Mouse (Mus musculus): ENCODE results near the gene Olfr902. TPM values are rescaled to one million over a fixed set of nuclear protein-coding genes. Genes with fewer than 3 reads are reported as not detected.
"Not testable (repeated sequence)": the region's sequence is repeated elsewhere in the genome, so short reads cannot be mapped to it uniquely, and the experiment has no call there.

Olfr902 gene
- total RNA-seq (2018; cell fraction: chromatin; rRNA removed), result not detected
- total RNA-seq (2018; cell fraction: cytosol; rRNA removed), result not detected
- total RNA-seq (2018; cell fraction: nucleus; rRNA removed), result not detected
- polyA plus RNA-seq (2018), result not detected in 3 replicates

DNA sequence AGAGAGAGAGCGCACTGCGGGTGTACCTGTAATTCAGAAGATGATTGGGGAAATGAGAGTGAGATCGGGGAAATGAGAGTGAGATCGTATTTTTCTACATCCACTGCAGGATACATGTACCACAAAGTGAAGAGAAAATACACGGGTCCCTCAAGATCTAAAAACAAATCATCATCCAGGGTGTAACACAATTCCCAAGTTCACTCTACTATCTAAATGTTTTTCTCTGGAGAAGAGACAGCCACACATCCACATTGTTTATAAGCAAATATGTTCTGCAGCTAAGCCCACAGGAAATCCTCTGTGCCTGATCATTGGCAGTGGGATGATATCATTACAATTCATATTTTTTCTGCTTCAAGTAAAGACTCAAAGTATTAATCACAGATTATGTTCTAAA lies at the start of gene Olfr902:
Olfr902 (plus strand) TSS at position 301 of the 400 bp plus-strand sequence.
- Histone ChIP-seq H3K4me3 (ENCODE audit: inconsistent target) (no peak within 1 kb of the TSS), H3K27ac (no peak within 1 kb of the TSS), H3K79me2 (ENCODE audit: inconsistent target) (no peaks in the 10 kb centered on the region), H3K36me3 (ENCODE audit: inconsistent target) (no peaks in the 10 kb centered on the region)
- WGBS (ENCODE audit: missing documents), result 87% methylated on average over 5 of the region's 5 CpGs

DNA sequence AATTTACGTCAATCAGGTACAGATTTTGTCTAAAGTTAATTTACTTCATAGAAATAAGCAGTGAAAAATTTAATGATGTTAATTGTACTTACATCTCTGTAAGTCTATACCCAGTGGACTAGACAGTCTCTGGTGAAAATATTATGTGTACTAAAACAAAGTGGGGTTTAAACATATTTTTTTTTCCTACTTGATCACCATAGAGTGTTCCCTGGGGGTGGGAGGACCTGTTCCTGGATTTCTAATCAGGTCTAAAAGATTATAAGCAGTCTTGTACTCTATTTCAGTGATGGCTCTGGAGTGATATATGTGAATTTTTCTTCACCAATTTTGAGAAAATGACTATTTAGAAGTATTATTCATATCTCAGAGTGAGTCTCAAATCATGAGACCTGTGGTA lies 46.1 kb upstream of the Olfr902 start, which contains the start of gene Olfr147:
Olfr147 (plus strand) TSS at position 301 of the 400 bp plus-strand sequence.
- H3K36me3 ChIP-seq (ENCODE audit: inconsistent target), result no peaks in the 10 kb centered on the region
- WGBS (ENCODE audit: missing documents), result 100% methylated on average over 1 of the region's 1 CpGs
- H3K27ac ChIP-seq, result no peak within 1 kb of the TSS
- no peak within 1 kb of the TSS for H3K4me3 ChIP-seq (ENCODE audit: inconsistent target)
- H3K79me2 ChIP-seq (ENCODE audit: inconsistent target), result no peaks in the 10 kb centered on the region

DNA sequence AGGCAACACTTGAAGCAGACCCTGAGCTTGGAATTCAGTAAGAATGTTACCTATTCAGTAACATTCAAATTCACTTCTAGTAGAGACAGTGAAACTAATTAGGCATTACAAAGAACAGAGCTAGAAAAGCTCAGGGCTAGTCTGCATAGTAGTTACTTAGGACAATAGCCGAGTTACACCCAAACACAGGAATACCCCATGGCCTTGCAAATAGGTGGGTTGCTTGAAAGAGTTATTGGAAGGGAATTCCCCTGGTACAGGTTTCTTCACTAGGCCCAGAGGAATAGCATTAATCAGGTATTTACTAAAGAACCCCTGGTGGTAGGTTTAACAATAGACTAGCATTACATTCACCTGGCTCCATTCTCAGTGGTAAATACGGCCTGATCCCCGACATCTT lies 40.0 kb upstream of the Olfr902 start:
- H3K36me3 ChIP-seq (ENCODE audit: inconsistent target); H3K79me2 ChIP-seq (ENCODE audit: inconsistent target); H3K27ac ChIP-seq; H3K4me3 ChIP-seq (ENCODE audit: inconsistent target): not testable (repeated sequence)
- 91% methylated on average over 3 of the region's 3 CpGs for WGBS (ENCODE audit: missing documents)

DNA sequence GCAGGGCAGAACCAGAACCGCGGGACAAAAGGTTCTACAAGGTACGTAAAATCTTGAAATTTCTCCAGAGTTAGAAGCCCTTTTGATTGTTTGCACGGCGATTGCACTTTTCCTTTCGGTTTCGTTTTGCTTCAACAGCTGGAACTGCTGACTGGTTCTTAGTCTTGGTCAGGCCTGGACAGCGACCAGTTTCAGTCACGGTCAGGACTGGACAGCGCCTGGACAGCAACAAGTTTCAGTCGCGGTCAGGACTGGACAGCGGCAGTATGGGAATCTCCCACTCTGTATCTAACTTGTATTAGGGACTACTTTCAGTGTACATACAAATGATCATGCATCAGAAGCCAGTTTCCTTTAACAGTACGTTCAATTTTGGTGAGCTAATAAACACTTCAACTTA lies 34.0 kb upstream of the Olfr902 start:
- H3K36me3 ChIP-seq (ENCODE audit: inconsistent target); H3K79me2 ChIP-seq (ENCODE audit: inconsistent target); H3K4me3 ChIP-seq (ENCODE audit: inconsistent target); H3K27ac ChIP-seq: not testable (repeated sequence)
- WGBS (ENCODE audit: missing documents), result 94% methylated on average over 14 of the region's 14 CpGs

DNA sequence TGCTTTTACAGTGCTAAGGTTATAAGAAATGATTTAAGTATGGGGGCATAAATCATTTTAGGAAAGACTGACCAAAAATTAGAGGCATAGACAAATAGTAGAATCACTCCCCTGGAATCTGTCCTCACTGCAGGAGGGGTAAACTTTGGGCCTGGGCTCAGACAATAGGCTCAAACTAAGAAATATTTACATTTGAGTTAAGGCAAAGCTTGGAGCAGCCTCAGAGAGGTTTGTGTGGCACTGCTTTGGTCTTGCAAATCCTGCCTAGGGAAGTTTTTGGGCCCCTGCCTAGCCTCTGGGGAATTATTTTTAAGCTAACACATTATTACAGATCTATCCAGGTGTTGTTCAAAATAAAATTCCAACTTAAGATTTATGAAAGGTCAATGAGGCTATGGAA lies 23.7 kb upstream of the Olfr902 start:
- H3K4me3 ChIP-seq (ENCODE audit: inconsistent target), result no peak overlapping the region
- no peaks in the 10 kb centered on the region for H3K79me2 ChIP-seq (ENCODE audit: inconsistent target)
- H3K27ac ChIP-seq, result no peak overlapping the region
- no peaks in the 10 kb centered on the region for H3K36me3 ChIP-seq (ENCODE audit: inconsistent target)

DNA sequence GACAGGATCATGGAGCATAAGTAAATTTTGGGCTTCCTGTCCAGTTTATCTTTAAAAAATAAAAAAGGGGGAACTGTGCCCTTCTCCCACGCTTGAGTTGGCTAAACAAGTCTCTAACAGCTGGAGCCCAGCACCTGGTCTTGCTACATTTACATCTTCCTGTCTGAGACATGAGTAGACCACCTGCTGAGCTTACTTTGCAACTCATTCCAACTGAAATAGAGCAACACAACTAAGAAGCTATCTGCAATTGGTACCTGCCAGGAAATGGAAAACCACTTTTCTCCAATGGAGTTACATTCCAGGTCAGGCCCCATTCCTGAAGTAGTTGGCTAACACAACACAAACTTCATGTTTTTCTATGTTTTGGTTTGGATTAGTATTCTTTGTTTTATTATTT lies 20.4 kb upstream of the Olfr902 start:
- Histone ChIP-seq H3K4me3 (ENCODE audit: inconsistent target) (no peak overlapping the region), H3K79me2 (ENCODE audit: inconsistent target) (no peaks in the 10 kb centered on the region), H3K27ac (no peak overlapping the region), H3K36me3 (ENCODE audit: inconsistent target) (no peaks in the 10 kb centered on the region)
- 44% methylated on average over 1 of the region's 1 CpGs for WGBS (ENCODE audit: missing documents)

DNA sequence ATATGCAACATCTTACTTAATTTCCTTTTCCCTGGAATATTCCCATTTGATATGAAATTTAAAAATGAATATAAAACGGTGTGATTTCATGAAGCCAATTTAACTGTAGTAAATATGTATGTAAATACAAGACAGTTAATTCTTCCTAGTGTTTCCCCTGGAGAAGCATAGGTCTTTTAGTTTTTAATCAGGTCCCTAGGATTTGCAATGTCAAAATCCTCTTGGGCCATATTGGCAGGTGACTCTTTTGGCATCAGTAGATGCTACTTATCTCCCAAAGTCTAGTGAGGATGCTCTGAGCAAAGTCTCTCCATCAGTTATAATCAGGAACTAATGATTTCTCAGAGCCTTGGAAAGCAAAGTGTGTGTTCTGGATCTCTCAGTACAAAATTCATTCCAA lies 18.3 kb upstream of the Olfr902 start, which contains the start of gene Olfr901:
Olfr901 (plus strand) TSS at position 301 of the 400 bp plus-strand sequence.
- WGBS (ENCODE audit: missing documents), result 82% methylated on average over 1 of the region's 1 CpGs
- H3K79me2 ChIP-seq (ENCODE audit: inconsistent target), result no peaks in the 10 kb centered on the region
- H3K4me3 ChIP-seq (ENCODE audit: inconsistent target), result no peak within 1 kb of the TSS
- H3K27ac ChIP-seq, result no peak within 1 kb of the TSS
- no peaks in the 10 kb centered on the region for H3K36me3 ChIP-seq (ENCODE audit: inconsistent target)

DNA sequence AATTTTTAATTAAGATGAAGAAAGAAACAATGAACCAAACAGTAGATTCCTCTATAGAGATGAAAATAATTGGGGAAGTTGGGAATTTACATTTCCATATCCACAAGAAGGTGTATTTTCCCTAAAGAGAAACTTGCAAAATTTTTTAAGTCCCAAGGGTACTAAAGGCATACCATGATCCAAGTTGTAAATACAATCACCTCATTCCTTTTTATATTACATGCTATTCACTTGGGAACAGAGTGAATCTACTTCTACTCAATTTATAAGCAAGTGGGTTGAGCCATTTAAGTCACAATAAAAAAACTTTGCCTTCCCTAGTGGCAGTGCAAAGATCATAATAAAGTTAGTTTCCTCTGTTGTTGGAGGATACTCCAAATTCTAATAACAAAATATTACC lies 15.4 kb downstream of the Olfr902 start, which contains the start of gene Olfr904:
Olfr904 (plus strand) TSS at position 301 of the 400 bp plus-strand sequence.
- Histone ChIP-seq H3K79me2 (ENCODE audit: inconsistent target) (no peaks in the 10 kb centered on the region), H3K36me3 (ENCODE audit: inconsistent target) (no peaks in the 10 kb centered on the region)

DNA sequence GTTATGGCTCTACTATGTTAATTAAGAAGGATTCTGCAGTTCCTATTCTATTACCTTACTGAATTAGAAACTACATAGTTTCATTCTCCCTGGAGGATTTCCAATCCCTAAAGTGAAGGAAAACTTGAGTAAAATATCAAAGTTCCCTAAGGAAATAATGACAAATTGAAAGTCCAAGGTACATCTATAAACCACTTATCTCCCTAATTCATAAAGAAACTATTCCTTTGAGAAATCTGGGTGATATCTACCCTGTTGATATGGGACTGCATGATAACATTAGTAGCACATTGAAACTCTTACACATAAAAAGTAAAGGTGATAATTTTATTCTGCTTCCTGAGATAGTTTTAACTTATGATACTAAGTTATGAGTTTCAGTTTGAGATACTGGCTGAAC lies 23.4 kb downstream of the Olfr902 start, which contains the start of gene Olfr905:
Olfr905 (plus strand) TSS at position 301 of the 400 bp plus-strand sequence.
- Histone ChIP-seq H3K79me2 (ENCODE audit: inconsistent target) (no peaks in the 10 kb centered on the region), H3K36me3 (ENCODE audit: inconsistent target) (no peaks in the 10 kb centered on the region), H3K4me3 (ENCODE audit: inconsistent target) (no peak within 1 kb of the TSS), H3K27ac (no peak within 1 kb of the TSS)

More for the DNA sequence above, 15.4 kb downstream of the Olfr902 start, which contains the start of gene Olfr904:
- Histone ChIP-seq H3K4me3 (ENCODE audit: inconsistent target) (no peak within 1 kb of the TSS), H3K27ac (no peak within 1 kb of the TSS)

DNA sequence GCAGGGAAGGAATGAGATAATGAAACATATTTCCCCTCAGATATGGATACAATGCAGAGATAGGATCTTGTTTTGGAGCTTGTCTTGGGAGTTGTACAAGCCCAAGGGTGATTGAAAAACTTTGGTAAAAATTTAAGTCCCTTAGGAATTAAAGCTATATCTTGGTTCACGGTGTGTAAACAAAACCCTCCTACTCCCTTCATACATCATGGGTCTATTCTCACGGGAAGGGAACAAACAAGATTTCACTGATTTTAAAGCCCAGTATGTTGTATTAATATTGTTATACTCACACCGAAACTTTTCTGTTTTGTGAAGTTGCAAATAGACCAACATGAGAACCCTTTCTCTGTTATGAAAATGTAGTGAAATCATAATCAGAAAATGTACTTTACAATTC lies 39.3 kb downstream of the Olfr902 start, which contains the start of gene Olfr906:
Olfr906 (plus strand) TSS at position 301 of the 400 bp plus-strand sequence.
- Histone ChIP-seq H3K36me3 (ENCODE audit: inconsistent target) (no peaks in the 10 kb centered on the region), H3K27ac (no peak within 1 kb of the TSS), H3K4me3 (ENCODE audit: inconsistent target) (no peak within 1 kb of the TSS), H3K79me2 (ENCODE audit: inconsistent target) (no peaks in the 10 kb centered on the region)
- WGBS (ENCODE audit: missing documents), result 72% methylated on average over 3 of the region's 3 CpGs

DNA sequence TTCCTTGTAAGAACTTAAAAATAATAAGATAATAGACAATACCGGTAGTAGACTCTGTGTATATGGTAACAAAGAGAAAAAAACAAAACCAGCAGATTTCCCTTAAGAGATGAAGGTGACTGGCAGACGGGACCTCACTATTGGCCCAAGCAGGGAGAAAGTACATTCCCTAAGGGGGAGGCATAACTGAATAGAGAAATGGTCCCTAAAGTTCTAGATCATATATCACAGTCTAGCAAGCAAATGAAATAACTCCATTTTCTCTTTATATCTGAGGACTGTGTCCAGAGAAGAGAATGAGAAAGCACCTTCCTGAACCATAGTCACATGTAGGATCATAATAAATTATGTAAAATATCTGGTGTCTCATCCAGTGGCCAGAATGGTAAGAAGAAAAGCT lies 48.0 kb downstream of the Olfr902 start, which contains the start of gene Olfr907:
Olfr907 (plus strand) TSS at position 301 of the 400 bp plus-strand sequence.
- Histone ChIP-seq H3K79me2 (ENCODE audit: inconsistent target) (no peaks in the 10 kb centered on the region), H3K4me3 (ENCODE audit: inconsistent target) (no peak within 1 kb of the TSS), H3K36me3 (ENCODE audit: inconsistent target) (no peaks in the 10 kb centered on the region), H3K27ac (no peak within 1 kb of the TSS)
- WGBS (ENCODE audit: missing documents), result 85% methylated on average over 2 of the region's 2 CpGs

Other genes with a start within 250 kb of the Olfr902 start
- gene Olfr893, start 239.3 kb upstream of the Olfr902 start, polyA plus RNA-seq (2018), result not detected in 3 replicates
- gene Olfr894, start 229.6 kb upstream of the Olfr902 start, polyA plus RNA-seq (2018), result not detected in 3 replicates
- not detected in 3 replicates for gene Olfr143, start 194.9 kb upstream of the Olfr902 start, polyA plus RNA-seq (2018)
- gene Olfr895, start 179.8 kb upstream of the Olfr902 start, polyA plus RNA-seq (2018), result not detected in 3 replicates
- not detected in 3 replicates for gene Olfr896-ps1, start 156.5 kb upstream of the Olfr902 start, polyA plus RNA-seq (2018)
- not detected in 3 replicates for gene Olfr25, start 118.6 kb upstream of the Olfr902 start, polyA plus RNA-seq (2018)
- gene Olfr898, start 99.2 kb upstream of the Olfr902 start, polyA plus RNA-seq (2018), result not detected in 3 replicates
- not detected in 3 replicates for gene Olfr250, start 80.8 kb upstream of the Olfr902 start, polyA plus RNA-seq (2018)
- gene Olfr251, start 70.6 kb upstream of the Olfr902 start, polyA plus RNA-seq (2018), result not detected in 3 replicates
- gene Olfr147, start 46.0 kb upstream of the Olfr902 start, polyA plus RNA-seq (2018), result not detected in 3 replicates
- gene Olfr901, start 18.2 kb upstream of the Olfr902 start, polyA plus RNA-seq (2018), result not detected in 3 replicates
- not detected in 3 replicates for gene Olfr904, start 15.5 kb downstream of the Olfr902 start, polyA plus RNA-seq (2018)
- gene Olfr905, start 23.5 kb downstream of the Olfr902 start, polyA plus RNA-seq (2018), result not detected in 3 replicates
- not detected in 3 replicates for gene Olfr906, start 39.4 kb downstream of the Olfr902 start, polyA plus RNA-seq (2018)
- not detected in 3 replicates for gene Olfr907, start 48.1 kb downstream of the Olfr902 start, polyA plus RNA-seq (2018)
- gene Olfr911-ps1, start 73.9 kb downstream of the Olfr902 start, polyA plus RNA-seq (2018), result not detected in 3 replicates
- gene Olfr910, start 90.2 kb downstream of the Olfr902 start, polyA plus RNA-seq (2018), result not detected in 3 replicates
- not detected in 3 replicates for gene Olfr912, start 132.5 kb downstream of the Olfr902 start, polyA plus RNA-seq (2018)
- not detected in 3 replicates for gene Olfr913, start 145.1 kb downstream of the Olfr902 start, polyA plus RNA-seq (2018)
- gene Olfr914, start 157.4 kb downstream of the Olfr902 start, polyA plus RNA-seq (2018), result not detected in 3 replicates
- not detected in 3 replicates for gene Olfr916, start 212.2 kb downstream of the Olfr902 start, polyA plus RNA-seq (2018)
- gene Olfr917, start 218.2 kb downstream of the Olfr902 start, polyA plus RNA-seq (2018), result not detected in 3 replicates
- not detected in 3 replicates for gene Olfr918, start 226.9 kb downstream of the Olfr902 start, polyA plus RNA-seq (2018)

Measured in macrophage (primary cell).